Mouse (Mus musculus) gastrocnemius, adult 18-20 months (tissue): ENCODE measurements around the gene Abca17. TPM values are rescaled to one million over a fixed set of nuclear protein-coding genes. Genes with fewer than 3 reads are reported as not detected.

Experiments used
- DNase-seq: peaks from one replicate; pipeline ENCODE4 v3.0.0; 2021; ENCODE audit warnings: low spot score
- long read RNA-seq, 2 experiments: library from polyadenylated mRNA; stranded (forward); transcript quantifications; one replicate each; pipeline ENCODE4 v2.0.0; 2021
- total RNA-seq, 2 experiments: library from RNA; stranded (reverse); gene quantifications; 2 replicates each; pipeline ENCODE4 v1.2.3; 2021

Gene Abca17
- total RNA-seq, result not detected
- long read RNA-seq, experiment 1, result 0 reads
- long read RNA-seq, experiment 2, result 0 reads

GRCm38 (mm10) chr17:24350926-24351759 lies at the start of gene Abca17:
TSS of gene Abca17 (minus strand) at chr17:24351068.
- no peak for DNase-seq

DNA sequence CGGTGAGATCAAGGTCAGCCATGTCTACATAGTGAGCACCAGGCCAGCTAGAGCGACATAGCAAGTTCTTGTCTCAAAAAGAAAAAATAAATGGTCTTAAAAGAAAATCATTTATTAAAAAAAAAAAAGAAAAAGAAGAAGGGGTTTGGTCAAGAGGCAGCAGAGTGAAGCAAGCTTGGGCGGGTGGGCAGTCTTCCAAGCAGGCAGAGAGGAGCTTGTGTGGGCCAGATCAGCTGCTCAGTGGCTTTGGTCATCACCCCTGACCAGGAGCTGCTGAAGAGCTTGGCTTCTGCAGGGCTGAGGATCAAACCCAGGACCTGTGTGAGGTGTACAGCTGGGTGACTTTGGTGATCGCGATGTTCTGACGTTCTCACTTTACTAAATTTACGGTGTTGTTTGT lies 43.6 kb upstream of the Abca17 start:
- no peak for DNase-seq

DNA sequence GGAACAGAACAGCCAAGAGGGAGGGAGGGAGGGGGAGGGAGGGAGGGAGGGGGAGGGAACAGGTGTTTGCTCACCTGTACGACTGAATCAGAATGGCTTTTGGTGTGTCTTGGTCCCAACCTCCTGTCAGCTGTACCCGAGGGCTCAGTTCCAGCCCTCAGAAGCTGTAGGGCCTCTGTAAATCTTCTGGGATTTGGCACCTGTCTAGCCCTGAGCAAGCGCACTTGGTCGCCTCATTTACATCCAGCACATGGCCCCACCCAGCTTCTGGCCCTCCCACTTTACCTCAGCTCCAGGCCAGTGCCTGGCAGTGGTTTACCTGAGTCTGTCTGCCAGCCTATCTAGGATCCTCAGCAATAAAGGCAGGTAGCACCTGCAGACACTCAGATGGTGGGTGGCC lies 42.7 kb upstream of the Abca17 start:
- DNase-seq, result no peak

DNA sequence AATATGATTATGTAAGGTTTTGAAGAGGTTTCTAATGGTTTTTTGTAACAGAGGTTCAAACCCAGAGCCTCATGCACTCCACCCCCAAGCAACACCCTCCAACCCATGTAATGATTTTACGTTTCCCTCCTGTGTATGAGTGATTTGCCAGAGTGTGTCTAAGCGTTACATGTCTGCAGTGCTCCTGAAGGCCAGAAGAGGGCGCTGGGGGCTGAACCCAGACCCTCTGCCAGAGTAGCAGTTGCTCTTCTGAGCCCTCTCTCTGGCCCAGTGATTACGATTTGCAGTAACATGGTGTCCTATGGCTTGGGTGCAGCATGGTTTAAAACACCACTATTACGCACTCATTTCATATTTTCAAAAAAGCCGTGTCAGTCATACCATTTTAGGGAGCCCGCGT lies 40.3 kb upstream of the Abca17 start:
- no peak for DNase-seq

- peak; percentile 24 for DNase-seq
Measured at GRCm38 (mm10) chr17:24389865-24390264, 39.0 kb upstream of the Abca17 start.

GRCm38 (mm10) chr17:24388711-24389110 lies 37.8 kb upstream of the Abca17 start:
- DNase-seq, result no peak

DNA sequence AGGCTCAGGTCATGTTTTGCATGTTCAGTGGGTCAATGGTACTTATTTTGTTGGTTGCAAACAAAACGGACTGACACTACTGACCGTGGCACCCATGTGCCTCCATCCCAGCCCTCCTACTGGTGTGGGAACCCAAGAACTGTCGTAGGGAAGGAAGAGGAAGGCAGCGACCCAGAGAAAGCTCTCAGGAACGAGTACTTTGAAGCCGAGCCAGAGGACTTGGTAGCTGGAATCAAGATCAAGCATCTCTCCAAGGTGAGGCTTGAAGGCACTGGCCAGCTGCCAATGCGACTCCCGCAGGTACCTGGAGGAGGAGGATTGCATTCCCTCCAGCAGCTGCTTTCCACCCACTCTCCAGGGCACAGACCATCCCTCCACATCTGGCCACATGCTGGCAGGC lies 32.9 kb upstream of the Abca17 start:
- no peak for DNase-seq

DNA sequence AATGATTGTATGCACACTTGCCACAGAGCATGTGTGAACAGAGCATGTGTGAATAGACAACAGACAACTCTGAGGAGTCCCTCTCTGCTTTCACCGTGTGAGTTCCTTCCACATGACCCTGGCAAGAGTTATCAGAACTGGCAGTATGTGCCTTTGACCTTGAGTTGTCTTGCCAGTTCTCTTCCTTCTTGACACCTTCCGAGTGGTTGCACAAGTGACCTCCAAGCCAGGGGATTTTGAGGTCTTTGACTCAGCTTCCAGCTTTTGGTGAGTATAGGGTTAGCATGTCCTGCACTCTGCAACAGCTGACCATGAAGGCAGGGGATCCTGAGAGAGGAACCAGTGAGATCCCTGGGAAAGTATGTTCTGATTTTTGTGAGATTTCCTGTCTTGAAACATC lies 27.6 kb upstream of the Abca17 start:
- DNase-seq, result no peak

DNA sequence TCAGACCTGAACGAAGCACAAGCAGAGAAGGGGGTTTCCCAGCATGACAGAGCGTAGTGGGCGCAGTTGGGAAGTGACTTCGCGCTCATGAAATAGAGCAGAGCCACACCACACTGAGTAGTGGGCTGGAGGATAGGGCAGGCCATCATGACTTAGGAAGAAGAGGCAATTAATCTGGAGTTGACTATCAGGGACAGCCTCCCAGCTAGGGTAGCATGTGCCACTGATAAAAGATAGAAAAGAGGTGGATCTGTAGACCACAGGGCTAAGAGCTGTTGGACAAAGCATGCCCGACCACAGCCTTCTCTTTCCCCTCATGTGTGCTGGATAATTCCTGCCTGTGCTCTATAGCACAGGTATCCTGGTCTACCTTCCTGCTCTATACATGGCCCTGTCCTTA lies 25.0 kb upstream of the Abca17 start:
- DNase-seq, result no peak

GRCm38 (mm10) chr17:24375094-24375712 lies 24.3 kb upstream of the Abca17 start:
- DNase-seq, result no peak

- DNase-seq, result no peak
Measured at GRCm38 (mm10) chr17:24365863-24366262, 15.0 kb upstream of the Abca17 start.

DNA sequence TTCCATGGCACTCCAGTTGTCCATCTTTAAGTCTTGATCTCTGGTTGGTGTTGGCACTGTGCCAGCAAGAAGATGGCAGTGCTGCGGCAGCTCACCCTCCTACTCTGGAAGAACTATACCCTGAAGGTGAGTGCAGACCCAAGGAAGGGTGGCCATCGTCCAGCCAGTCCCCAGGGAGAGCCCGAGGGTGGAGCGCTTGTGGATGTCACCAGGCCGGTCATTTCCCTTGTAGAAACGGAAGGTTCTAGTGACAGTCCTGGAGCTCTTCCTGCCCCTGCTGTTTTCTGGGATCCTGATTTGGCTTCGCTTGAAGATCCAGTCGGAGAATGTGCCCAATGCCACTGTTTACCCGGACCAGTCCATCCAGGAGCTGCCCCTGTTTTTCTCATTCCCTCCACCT lies 13.6 kb upstream of the Abca17 start:
- DNase-seq, result no peak

GRCm38 (mm10) chr17:24362527-24362926 lies 11.7 kb upstream of the Abca17 start:
- DNase-seq, result no peak

GRCm38 (mm10) chr17:24361291-24361690 lies 10.4 kb upstream of the Abca17 start:
- DNase-seq, result no peak

- no peak for DNase-seq
Measured at GRCm38 (mm10) chr17:24360841-24361240, 10.0 kb upstream of the Abca17 start.

DNA sequence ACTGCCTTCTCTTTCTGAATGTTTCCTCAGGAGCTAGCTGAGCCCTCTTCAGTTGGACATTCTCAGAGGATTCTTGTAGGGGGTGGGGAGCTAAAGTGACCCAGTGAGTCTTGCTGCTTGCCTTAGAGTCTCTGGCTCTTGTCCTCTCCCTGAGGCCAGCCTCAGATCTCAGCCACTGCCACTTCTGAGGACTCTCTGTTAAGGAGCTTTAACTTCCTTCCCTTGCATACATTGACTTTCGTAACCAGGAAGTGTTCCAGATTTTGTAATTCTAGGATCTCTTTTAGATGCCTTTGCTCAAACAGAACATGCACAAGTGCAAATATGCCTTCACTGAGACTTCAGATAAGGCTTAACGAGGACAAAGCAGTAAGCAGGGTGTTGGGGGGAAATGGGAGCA lies 9.0 kb upstream of the Abca17 start:
- DNase-seq, result no peak

GRCm38 (mm10) chr17:24359006-24359405 lies 8.1 kb upstream of the Abca17 start:
- no peak for DNase-seq

DNA sequence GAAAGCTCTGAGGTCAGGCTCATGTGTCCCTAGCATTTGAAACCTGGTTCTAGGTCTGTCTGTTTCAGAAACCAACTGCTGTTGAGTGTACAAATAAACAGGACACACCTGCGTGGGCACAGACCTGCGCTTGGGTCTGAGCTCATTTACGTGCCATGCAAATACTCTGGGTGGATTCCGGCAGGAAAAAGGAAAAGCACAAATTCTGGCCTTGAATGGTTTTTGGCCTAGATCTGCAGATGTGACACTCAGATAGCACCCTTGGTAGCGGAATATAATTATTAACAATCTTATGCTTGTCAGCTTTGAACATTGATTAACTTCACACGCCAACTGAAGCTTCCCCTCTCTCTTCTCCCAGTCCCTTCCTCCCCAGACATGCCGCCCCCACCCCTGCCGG lies 4.4 kb upstream of the Abca17 start:
- no peak for DNase-seq

DNA sequence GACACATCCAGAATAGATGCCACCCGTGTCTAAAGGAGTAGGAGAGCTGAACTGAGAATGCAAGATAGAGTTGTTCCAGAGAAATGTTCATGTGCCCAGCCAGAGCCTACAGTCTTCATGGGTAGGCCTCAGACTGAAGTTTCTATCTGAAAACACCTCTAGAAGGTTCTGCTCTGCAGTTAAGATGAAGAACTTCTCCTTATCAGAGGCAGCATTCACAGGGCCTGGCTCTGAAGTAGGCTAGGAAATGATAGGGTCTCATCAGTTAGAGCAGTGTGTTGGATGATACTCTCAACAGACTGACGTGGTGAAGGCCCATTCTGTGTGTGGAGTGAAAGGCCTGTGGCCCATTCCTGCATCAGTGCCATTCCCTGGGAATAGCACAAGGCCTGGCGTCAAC lies 3.1 kb upstream of the Abca17 start:
- no peak for DNase-seq

DNA sequence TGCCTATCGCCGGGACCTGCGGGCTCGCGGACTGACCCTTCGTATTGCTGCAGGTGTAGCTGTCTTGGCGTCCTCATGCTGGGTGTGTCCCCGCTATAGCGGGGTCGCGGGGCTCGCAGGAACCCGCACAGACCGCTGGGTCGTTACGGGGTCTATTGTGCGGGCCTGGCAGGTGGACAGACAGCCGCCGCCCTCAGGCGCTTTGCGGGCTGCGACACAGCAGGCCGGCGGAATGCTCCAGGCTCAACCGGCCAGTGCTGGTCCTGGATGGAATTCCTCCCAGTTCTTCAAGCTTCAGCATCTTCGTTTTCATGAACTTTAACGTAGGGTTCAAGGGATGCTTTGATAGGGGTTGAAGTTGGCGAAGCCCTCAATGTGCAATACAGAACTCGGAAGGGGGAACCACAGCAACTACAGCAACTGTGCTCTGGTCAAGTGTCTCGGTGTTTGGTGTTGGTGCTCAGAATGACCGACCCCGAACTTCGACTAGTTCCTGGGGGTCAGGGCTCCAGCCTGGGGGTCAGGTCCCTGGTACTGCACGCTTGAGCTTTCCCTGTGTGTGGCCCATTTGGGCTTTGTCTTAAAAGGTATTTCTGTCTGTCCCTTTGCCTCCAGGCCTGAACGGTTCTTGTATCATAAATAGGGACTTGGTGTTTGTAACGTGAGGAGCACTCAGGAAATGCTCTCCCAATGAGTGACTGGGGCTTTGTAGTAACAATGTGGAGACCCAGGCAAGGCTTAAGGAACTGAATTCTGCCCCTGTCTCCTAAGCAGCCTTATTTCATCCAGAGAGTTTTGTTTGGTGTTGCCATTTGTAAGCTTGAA lies 1.7 kb upstream of the Abca17 start:
- no peak for DNase-seq

DNA sequence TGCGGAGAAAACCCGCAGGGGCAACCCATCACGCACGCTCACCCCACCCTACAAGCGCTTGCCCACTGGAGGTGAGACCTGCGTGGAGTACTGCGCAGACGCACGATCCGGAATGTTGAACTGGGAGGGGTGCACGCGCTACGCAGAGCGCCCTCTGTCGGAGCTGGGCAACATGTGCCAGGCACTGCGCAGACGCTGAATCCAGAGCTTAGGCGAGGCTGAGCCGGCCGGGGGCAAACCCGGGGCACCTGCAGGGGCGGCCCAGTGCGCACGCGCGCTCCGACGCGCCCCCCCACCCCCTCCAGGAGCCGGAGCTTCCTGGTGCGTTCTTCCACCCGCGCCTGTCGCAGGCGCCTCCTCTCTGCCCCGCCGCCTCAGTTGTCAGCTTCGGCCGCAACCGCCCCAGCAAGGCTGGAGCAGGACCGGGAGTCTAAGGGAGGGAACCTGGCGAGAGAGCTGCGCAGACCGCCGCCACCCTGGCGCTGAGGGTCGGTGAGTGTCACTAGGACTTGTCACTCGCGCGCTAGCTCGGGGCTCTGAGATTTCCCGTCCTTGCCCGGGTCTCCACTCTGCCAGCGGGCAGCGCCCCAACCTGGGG lies 991 bp upstream of the Abca17 start, which contains the start of gene Abca3:
Abca3 (plus strand) TSS at position 191 of the 598 bp plus-strand sequence.
- peak; percentile 95 for DNase-seq

DNA sequence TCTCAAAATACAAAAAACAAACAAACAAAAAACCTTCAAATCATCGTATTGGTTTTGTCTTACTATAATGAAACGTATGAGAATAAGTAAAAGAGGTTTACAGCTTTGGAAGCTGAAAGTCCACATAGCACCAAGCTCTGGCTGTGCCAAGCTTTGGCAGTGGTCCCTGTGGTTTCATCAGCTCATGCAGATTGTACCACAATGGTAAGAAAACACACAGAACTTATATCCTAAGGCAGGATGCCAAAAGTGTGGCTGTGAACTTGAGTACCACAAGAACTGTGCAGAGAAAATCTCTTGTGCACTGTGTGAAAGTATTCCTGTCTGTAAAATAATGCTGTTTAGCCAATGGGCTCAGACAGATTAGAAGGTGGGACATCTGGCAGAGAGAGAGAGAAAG lies 1.7 kb downstream of the Abca17 start:
- DNase-seq, result no peak
